Mouse (Mus musculus) brain, embryonic 14.5 days (tissue): Measurements from ENCODE around the gene Ms4a6d. TPM values are rescaled to one million over a fixed set of nuclear protein-coding genes. Genes with fewer than 3 reads are reported as not detected.

ENCODE experiments used
- DNase-seq: peaks from one replicate; pipeline ENCODE4 v3.0.0-alpha.2; 2011; ENCODE audit warnings: low read depth
- CTCF ChIP-seq: fragments of 200-500 bp; IDR thresholded peaks from 2 replicates; pipeline ENCODE4 v1.5.1; 2012; ENCODE audit warnings: inconsistent platforms, mild to moderate bottlenecking, moderate library complexity, borderline replicate concordance; ENCODE audit not compliant: insufficient read depth, insufficient read length; ENCODE audit errors: extremely low read depth
- POLR2A ChIP-seq: fragments of 200-500 bp; IDR thresholded peaks from 2 replicates; pipeline ENCODE4 v1.6.1; 2012; ENCODE audit warnings: mild to moderate bottlenecking, inconsistent platforms, borderline replicate concordance; ENCODE audit not compliant: poor library complexity, insufficient read depth, insufficient read length, severe bottlenecking; ENCODE audit errors: extremely low read depth
- polyA plus RNA-seq: library from polyadenylated mRNA; depleted of rRNA; stranded (reverse); fragments of >200 nt; gene quantifications from 2 replicates; pipeline ENCODE4 v1.2.3, GENCODE M21; 2012; rRNA removed

The Ms4a6d gene
- polyA plus RNA-seq: 1.7 TPM in 2 replicates

GRCm38 (mm10) chr19:11604603-11605002, at the start of gene Ms4a6d:
TSS of gene Ms4a6d (minus strand) at chr19:11604849.
- no peak for DNase-seq
- TF ChIP-seq CTCF: no peak
- no peak for TF ChIP-seq POLR2A

- TF ChIP-seq CTCF: no peak
- no peak for TF ChIP-seq POLR2A
- peak; percentile 1 for DNase-seq
These were observed 44.9 kb upstream of the Ms4a6d start for GRCm38 (mm10) chr19:11649564-11649963.

GRCm38 (mm10) chr19:11646166-11646565, 41.5 kb upstream of the Ms4a6d start:
- TF ChIP-seq CTCF (no peak), POLR2A (no peak)
- DNase-seq: no peak

GRCm38 (mm10) chr19:11640732-11641131, 36.1 kb upstream of the Ms4a6d start, which contains the start of gene Ms4a3:
TSS of gene Ms4a3 (minus strand) at chr19:11640851.
- DNase-seq: no peak
- TF ChIP-seq CTCF (no peak), POLR2A (no peak)

GRCm38 (mm10) chr19:11639038-11639437, 34.4 kb upstream of the Ms4a6d start:
- no peak for DNase-seq
- TF ChIP-seq CTCF (no peak), POLR2A (no peak)

- no peak for DNase-seq
- no peak for TF ChIP-seq CTCF
- no peak for TF ChIP-seq POLR2A
These were observed 30.9 kb upstream of the Ms4a6d start for GRCm38 (mm10) chr19:11635572-11635971.

GRCm38 (mm10) chr19:11634330-11634729, 29.7 kb upstream of the Ms4a6d start:
- TF ChIP-seq POLR2A (no peak), CTCF (no peak)
- DNase-seq: no peak

GRCm38 (mm10) chr19:11633732-11634131, 29.1 kb upstream of the Ms4a6d start:
- DNase-seq: no peak
- TF ChIP-seq CTCF (no peak), POLR2A (no peak)

- TF ChIP-seq CTCF (no peak), POLR2A (no peak)
- no peak for DNase-seq
These were observed 20.6 kb upstream of the Ms4a6d start for GRCm38 (mm10) chr19:11625231-11625630.

GRCm38 (mm10) chr19:11624800-11625199, 20.2 kb upstream of the Ms4a6d start:
- DNase-seq: no peak
- TF ChIP-seq POLR2A (no peak), CTCF (no peak)

- TF ChIP-seq POLR2A (no peak), CTCF (no peak)
- DNase-seq: no peak
These were observed 18.9 kb upstream of the Ms4a6d start, which contains the start of gene Ms4a2 for GRCm38 (mm10) chr19:11623551-11623950. TSS of gene Ms4a2 (minus strand) at chr19:11623719.

GRCm38 (mm10) chr19:11617983-11618382, 13.3 kb upstream of the Ms4a6d start:
- TF ChIP-seq CTCF (no peak), POLR2A (no peak)

More at GRCm38 (mm10) chr19:11617983-11618382, 13.3 kb upstream of the Ms4a6d start:
- DNase-seq: no peak
